Mouse (Mus musculus) liver, postnatal 0 days (tissue): ENCODE results near the gene Tyrobp.

ENCODE experiments used
- CTCF ChIP-seq: sonication (generic); IDR thresholded peaks from 2 replicates; pipeline ENCODE4 v1.5.1; 2016; ENCODE audit warnings: antibody characterized with exemption, low read depth
- EP300 ChIP-seq: IDR thresholded peaks from 2 replicates; pipeline ENCODE4 v1.6.1; 2016; ENCODE audit warnings: antibody characterized with exemption, low read depth, mild to moderate bottlenecking

DNA sequence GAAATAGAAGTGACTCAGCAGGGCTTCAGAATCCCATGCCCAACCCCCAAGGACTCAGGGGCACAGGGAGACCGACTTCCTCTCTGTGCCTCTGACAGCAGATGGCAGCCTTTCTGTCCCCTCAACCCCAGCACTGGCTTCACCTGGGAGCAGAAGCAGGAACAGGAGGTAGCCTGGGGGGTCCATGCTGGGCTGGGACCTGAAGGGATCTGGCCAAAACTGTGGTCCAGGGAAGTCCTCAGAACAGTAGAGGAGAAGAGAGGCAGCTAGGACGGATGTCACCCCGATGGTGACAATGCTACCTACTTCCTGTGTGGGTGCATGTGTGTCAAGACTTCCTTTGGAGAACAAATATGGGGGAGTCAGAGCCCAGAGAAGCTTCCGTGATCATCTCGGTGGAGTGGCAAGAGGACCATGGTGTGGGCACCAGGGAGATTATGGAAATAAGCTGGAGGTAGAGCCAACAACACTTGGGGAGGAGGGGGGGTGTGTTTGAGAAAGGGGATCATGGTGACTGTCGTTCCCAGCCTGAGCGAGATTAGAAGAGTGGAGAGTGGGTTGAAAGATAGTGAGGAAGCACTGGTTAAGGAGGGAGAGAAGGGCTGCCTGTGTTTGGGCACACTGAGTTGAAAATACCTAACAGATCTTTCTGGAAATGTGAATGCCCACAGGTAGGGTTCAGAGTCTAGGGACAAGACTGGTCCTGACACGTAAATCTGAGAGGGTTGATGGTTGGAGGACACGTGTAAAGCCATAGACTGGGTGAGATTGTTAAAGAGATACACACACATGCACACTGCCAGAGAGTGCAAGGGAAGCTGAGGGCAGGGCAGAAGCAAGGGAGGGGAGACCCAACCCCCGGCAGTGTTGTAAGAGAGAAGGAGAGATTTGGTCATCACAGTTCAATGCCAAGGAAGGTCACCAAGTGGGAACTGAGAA lies 6.3 kb downstream of the Tyrobp start, which contains the start of gene Hcst:
- TF ChIP-seq CTCF (peak; percentile 39), EP300 (no peak)
